Mouse (Mus musculus) cerebellum, adult (tissue): Measurements from ENCODE around the gene Copb1.
A peak's percentile ranks its signal among the peaks of the same experiment; 100 is the strongest.

Experiments used
- ATAC-seq: cut with Nextera tagmentation; 2 replicates; pipeline ENCODE4 v1.9.2; 2017; ENCODE audit warnings: mild to moderate bottlenecking, moderate library complexity, mixed read lengths; ENCODE audit not compliant: insufficient number of reproducible peaks, low FRiP score, low TSS enrichment

Gene Copb1

DNA sequence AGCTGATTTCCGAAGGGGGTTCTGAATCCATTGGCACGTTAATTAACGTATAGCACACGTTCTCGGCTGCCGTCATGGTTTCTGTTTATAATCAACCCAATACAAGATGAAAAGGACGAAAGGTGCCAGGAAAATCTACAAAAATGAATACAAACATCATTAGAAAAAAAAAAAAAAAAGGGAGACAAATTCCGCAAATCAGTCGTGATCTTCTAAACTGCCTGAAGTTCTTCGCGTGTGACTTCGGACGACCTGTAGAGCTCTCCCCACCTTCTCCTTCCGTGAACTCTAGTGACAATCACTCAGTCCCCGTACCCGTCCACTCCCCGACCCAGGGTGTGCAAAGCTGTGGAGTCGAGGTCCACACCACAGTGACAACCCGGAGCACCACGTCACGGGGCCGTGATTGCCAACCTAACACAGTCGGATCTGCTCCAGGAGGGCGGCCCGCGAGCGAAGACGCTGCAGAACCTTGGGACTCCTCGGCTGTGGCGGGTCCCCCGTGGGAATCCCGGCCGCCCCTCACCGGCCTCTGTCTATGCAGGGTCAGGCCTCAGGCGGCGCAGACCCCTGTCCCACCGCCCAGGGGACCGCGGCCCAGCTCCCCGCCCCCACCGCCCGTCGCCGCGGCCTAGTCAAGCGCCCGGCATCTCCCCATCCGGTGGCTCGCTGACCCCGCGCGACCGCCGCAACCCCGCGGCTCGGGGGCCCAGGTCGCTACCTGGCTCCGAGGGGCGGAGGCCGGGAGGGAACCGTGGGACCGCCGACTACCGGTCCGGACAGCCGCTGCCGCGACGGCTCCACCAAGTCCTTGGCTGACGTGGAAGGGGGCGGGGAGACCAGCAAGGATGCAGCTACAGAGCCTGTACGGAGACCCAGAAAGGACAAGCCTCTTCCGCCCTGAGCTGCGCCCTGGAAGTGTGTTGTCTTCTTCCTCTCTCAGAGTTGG is at the start of gene Copb1:
Gene Copb1 (minus strand): TSS at position 827 of the 949 bp plus-strand sequence.
- peak; percentile 97 for ATAC-seq

DNA sequence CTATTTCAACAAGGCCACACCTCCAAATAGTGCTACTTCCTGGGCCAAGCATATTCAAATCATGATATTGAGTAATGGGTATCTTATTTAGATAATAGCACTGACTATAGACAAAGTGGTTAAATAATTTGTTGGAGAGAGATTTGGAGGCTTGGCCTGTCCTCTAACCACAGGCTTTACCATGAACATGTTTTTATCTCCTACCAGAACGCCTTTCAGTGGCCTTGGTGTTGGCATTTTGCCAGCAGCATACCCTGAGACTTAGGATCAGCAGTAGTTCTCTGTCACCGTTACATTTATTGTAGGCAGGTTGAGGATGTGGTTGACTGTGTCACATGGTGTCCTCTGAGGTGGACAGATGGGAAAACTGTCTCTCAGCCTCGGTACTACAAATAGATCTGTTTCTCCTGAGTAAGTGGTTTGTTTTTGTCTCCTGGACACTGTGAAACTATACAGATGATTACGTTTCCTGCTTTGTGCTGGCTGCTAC is 46.8 kb upstream of the Copb1 start:
- no peak for ATAC-seq

DNA sequence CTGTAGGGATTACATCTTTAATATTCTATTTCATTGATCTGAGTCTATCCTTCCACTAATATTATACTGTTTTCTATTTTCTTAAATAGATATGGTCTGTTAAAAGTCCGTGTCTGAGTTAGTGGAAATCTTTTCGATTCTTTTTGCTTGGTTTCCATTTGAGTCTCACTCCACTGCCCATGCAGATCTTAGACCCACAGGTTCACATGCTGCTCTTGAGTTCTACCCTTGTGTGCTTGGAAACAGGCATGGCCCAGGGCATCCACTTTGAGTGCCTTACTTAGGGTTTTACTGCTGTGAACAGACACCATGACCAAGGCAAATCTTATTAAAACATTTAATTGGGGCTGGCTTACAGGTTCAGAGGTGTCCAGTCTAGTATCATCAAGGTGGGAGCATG is 46.3 kb upstream of the Copb1 start:
- no peak for ATAC-seq

DNA sequence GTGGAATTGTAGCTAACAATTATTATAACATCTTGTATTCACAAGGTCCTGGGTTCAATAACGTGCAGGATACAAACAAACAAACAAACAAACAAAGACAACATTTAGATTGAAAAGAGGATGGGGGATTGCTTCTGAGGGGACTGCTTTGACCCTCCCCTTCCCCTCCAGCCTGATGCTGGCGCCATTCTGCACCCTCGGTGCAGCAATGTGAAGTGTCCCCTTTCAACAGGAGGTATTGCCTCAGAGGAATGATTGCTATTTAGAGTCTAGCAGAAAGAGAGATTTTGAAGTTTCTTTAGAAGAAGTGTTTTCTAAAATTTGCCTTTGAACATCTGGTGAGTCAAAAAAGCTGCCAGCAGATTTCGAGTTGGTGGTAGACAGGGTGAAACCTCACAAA is 44.7 kb upstream of the Copb1 start:
- no peak for ATAC-seq

DNA sequence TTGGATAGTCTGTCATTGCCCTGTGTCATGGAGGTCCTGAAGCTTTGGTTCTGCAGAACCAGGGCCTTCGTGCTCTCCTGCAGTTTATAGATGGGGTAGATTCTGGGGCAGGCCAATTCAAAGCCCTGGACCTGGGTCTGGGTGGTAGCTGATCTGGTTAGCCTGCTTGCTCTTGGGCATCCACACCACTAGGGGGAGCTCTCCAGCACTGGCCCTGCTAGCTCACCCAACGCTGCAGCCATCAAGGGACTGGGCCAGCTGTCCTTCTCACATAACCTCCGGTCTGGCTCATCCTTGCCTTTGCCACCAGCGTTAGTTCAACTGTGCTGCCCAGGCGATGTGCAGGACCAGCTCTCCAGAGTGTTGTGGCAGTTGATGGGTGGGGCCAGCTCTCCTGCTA is 40.2 kb upstream of the Copb1 start:
- ATAC-seq, result no peak

GRCm38 (mm10) chr7:114293903-114294302 is 39.4 kb upstream of the Copb1 start:
- no peak for ATAC-seq

GRCm38 (mm10) chr7:114292501-114292971 is 38.0 kb upstream of the Copb1 start:
- ATAC-seq, result peak; percentile 50; the same call in 1 of the 2 replicates

DNA sequence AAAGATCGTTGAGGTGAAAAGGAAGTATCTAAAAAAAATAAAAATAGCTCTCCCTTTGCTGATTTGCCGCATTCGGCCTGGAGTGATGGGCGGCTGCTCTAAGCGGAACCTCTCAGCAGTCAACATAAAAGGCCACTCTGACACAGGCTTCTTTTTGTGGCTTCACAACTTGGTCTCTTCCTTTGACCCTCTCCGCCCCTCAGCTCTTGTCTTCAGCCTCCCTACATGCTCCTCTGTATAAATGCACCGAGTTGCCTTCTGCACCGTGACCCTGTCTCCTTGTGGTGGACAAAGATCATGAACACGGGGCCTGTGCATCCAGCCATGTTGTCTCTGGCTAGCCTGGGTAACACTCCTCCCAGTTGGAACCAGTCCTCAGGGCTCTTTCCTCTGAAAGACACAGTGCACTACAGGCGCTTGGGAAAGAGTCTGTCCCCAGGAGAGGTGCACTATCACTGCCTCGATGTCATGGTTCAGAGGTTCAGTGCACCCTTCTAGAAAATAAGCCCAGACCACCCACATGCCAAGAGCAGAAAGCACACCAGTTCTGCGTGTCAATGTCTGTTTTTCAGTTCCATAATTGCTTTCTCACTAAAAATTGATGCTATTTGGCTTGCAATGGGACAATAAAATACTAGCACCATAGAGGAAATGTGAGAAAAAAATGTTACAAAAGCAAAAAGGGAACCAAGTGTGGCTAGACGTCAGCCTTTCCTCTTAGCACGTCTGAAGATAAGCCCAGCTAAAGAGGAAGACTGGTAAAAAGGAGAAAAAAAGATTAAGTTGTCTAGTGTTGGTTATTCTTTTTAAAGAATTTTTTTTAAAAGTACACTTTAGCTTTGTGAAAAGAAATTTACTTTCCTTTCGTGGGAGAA is 37.2 kb upstream of the Copb1 start:
- no peak for ATAC-seq

- ATAC-seq, result peak; percentile 94
Measured at GRCm38 (mm10) chr7:114290078-114290506, 35.6 kb upstream of the Copb1 start.

DNA sequence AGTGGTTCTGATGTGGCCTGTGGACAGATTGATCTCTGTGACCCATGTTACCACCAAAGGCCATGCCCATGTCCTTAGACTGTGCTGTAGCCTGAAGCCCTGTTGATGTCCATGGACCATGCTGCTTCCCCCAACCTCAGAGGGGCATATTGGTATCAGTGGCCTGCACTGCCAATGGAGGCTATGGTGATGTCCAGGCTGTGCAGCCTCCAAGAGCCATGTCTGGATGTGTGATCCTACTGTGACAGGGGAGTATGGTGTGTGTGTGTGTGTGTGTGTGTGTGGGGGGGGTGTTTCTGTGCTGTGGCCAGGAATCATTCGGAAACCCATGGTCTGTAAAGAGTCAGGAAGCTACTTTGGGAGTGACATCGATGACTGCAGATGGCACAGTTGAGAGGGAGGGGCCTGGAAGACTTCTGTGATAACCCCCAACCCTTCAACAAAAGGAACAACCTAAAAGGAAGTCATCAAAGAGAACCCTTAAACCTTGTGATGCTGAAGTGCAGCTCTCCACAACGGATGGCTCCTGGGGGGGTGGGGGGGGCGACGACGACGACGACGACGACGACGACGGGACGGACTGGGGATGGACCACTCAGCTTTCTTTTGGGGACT is 29.9 kb upstream of the Copb1 start:
- no peak for ATAC-seq

DNA sequence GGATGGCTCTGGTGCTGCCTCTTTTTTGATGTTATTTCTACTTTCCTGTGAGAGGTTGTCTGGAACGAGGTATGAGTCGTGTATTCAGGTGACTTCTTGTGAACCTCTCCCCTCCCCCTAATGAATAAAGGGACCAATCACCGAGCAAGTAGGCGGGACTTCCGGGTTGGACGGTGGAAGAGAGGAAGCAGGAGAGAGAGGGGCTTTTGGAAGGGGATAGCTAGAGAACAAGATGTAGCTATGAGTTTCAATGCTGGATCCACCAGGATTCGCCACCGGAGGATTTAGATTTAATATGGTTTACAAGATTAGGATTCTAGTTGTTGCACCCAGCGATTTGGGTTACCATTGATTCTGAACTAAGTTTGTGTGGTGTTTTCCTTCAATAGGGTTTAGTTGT is 28.5 kb upstream of the Copb1 start:
- no peak for ATAC-seq

DNA sequence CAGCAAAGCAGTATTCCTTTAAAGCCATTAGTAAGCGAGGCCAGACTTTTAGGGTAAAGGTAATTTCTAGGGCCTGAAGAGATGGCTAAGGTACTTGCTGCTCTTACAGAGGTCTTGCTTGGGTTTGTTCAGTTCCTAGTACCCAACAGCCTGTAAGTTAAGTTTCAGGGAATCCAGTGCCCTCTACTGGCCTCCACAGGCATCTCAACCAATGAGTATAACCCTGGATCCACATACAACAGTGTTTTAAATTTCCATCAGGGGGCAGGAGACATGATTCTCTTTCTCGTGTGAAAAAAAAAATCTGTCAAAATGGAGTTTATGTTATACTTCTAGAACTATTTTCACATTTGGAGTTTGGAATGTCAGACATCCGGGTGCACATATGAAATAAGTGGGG is 27.2 kb upstream of the Copb1 start:
- ATAC-seq, result 0 out of 2 replicates have a peak, but pooled peaks have one; percentile 40

- ATAC-seq, result peak; percentile 95
Measured at GRCm38 (mm10) chr7:114276005-114276752, 21.7 kb upstream of the Copb1 start, which contains the start of gene Psma1. Gene Psma1, minus strand, starts transcription at chr7:114276118.

- no peak; the same call in 1 of the 2 replicates for ATAC-seq
Measured at GRCm38 (mm10) chr7:114275372-114276004, 21.0 kb upstream of the Copb1 start.

GRCm38 (mm10) chr7:114268446-114268845 is 13.9 kb upstream of the Copb1 start:
- no peak for ATAC-seq

DNA sequence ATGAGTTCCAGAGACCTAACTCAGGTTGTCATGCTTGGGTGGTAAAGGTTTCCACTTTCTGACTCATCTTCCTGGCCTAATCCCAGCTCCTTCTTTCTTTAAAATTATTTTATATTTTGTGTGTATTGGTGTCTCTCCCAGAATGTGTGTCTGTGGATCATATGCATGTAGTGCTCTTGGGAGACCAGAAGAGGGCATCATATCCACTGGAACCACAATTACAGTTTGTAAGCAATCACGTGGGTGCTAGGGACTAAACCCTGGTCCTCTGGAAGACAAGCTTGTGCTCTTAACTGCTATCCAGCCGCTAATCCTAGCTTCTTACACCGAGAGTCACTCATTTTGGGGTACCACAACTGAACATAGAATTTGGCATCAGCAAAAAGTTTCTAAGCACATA is 2.8 kb downstream of the Copb1 start:
- ATAC-seq, result no peak

DNA sequence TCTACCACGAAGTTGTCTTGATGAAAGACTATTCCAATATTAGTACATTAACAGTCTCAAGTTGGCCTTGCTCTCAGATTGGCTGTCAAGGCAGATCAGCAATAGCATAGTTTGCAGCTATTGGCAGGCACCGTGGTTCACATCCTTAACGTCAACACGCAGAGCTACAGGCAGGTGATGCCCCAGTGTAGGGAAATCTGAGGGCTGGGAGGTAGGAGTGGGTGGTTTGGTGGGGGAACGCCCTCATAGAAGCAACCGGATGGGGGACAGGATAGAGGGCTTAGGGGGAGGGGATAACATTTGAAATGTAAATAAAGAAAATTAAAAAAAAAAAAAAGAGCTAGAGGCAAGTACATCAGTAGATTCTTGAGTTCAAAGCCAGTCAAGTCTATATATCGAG is 20.5 kb downstream of the Copb1 start:
- ATAC-seq, result no peak

- no peak for ATAC-seq
Measured at GRCm38 (mm10) chr7:114232982-114233381, 21.5 kb downstream of the Copb1 start.

DNA sequence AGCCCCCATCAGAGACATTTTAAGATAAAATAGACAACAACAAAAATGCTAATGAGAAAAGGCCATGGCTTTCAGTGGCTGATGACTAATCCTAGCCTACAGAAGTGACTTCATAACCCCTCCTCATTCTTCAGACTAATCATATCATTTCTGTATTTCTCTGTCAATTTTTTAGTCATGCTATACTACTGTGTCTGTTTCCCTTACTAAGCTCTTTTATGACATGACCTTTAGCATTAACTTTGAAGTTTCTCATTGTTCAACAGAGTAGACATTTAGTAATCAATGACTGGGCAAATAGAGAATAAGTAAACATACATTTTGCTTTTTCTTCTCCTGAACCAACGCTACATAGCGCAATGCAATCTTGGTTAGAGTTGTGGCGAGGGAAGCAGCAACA is 22.7 kb downstream of the Copb1 start:
- no peak for ATAC-seq
